Mouse (Mus musculus) heart, adult 2 months (tissue): ENCODE results near the gene Ptma.

Experiments used
- CTCF ChIP-seq: fragments of 200-600 bp; IDR thresholded peaks from 2 replicates; pipeline ENCODE4 v1.8.1; 2022; ENCODE audit warnings: antibody characterized with exemption, mild to moderate bottlenecking, moderate library complexity
- EP300 ChIP-seq: fragments of 200-500 bp; IDR thresholded peaks from 2 replicates; pipeline ENCODE4 v1.6.1; 2011; ENCODE audit warnings: low read depth, low read length, control low read depth; ENCODE audit not compliant: insufficient read depth
- POLR2A ChIP-seq: fragments of 200-500 bp; IDR thresholded peaks from 2 replicates; pipeline ENCODE4 v1.6.1; 2011; ENCODE audit warnings: mild to moderate bottlenecking, low read depth, low read length, control low read depth; ENCODE audit not compliant: insufficient read depth

DNA sequence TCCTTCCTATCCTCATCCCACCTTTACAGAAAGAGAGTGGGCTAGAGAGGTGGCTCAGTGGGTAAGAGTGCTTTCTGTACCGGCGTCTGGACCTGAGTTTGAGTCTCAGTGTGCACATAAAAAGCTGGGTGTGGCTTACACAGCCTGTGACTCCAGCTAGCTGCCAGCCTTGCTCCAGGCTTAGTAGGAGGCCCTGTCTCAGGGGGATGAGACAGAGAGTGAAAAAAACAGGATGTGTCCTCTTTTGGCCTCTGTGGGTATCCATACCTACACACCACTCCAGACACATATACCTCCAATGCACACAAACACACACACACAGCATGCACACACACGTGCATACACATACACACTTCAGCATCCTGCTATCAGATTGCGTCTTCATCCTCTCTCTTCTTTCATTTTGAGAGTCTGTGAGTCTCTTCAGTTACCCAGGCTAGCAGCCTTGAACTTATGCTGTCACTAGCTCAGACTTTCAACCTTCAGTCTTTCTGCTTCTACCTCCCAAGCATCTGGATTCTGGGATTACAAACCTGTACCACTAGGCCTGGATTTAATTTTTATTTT lies 14.3 kb upstream of the Ptma start:
- TF ChIP-seq CTCF = no peak
- TF ChIP-seq EP300 = no peak
- TF ChIP-seq POLR2A = no peak
